Mouse (Mus musculus): Measurements from ENCODE around the gene Hunk. TPM values are rescaled to one million over a fixed set of nuclear protein-coding genes. Genes with fewer than 3 reads are reported as not detected.

Gene Hunk
- polyA plus RNA-seq, 1 experiment from 2014 or later: 14.5 TPM

DNA sequence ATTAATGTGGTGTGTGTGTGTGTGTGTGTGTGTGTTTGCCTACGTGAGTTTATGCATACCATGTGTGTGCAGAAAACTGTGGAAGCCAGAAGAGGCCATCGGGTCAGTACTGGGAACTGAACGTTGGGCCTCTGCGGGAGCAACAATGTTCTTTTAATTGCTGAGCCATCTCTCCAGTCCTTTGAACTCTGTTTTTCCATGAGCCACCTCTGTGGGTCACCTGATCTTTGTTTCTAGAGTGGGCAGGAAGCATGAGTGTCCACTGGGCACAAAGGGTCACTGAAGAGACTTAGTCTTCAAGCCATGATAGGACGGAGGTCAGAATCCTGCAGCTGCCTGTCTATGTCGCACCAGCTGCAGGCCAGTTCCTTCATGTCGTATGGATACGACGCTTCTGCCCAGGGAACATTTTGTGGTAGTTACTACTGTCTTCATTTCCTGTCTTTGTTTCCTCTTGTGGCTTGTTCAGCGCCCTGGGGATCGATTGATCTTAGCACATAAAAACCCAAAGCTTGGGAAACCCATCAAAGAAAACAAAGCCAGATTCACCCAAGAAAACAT lies 10.3 kb downstream of the Hunk start:
- Histone ChIP-seq H3K9me3 (replicated peaks; ENCODE audit: control insufficient read depth, low read length) (no peaks in the 10 kb centered on the region), H3K36me3 (replicated peaks; ENCODE audit: control insufficient read depth, insufficient read depth, low read depth, low read length) (peaks cover 11% of the 10 kb centered on the region; the same call in 1 of the 2 replicates), H3K27me3 (ENCODE audit: control insufficient read depth, insufficient read depth, low read length) (no peaks in the 10 kb centered on the region), H3K27ac (replicated peaks; ENCODE audit: low read depth, low read length) (no peak overlapping the region), H3K4me1 (ENCODE audit: control insufficient read depth, insufficient read depth, low read length) (peaks cover 2% of the 10 kb centered on the region; the same call in 1 of the 2 replicates), H3K4me3 (ENCODE audit: low read depth, low read length) (no peak overlapping the region), H3K4me2 (ENCODE audit: low read depth, low read length) (no peak overlapping the region), H3K9ac (replicated peaks; ENCODE audit: low read length) (no peak overlapping the region)
- DNase-seq (ENCODE audit: low spot score) (no peak), ATAC-seq (replicated peaks; ENCODE audit: insufficient number of reproducible peaks, low FRiP score, low TSS enrichment, low read depth) (no peak)
- 79% methylated on average over 11 of the region's 11 CpGs for WGBS

DNA sequence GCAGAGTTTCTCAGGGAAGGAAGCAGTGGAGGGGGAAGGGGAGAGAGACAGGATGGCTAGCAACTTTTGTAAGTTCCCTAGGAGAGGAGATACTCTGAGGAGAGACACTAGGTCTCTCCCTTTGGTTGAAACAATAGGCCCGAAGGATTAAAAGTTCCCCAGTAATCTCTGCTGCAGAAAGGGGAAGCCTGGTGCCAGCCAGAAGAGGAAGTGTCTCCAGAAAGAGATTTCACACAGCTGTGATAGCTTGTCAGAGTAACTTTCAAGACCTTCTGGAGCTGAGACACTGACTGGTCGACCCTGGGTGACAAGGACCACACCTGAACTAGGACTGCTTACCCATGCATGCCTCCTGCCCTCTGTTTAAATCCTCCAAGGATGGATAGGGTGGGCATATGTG lies 11.1 kb downstream of the Hunk start:
- 83% methylated on average over 2 of the region's 2 CpGs for WGBS
- no peak overlapping the region for H3K9ac ChIP-seq (replicated peaks; ENCODE audit: low read length)
- peaks cover 5% of the 10 kb centered on the region; the same call in 1 of the 2 replicates for H3K4me1 ChIP-seq (ENCODE audit: control insufficient read depth, insufficient read depth, low read length)
- no peak overlapping the region for H3K27ac ChIP-seq (replicated peaks; ENCODE audit: low read depth, low read length)
- H3K4me3 ChIP-seq (ENCODE audit: low read depth, low read length): no peak overlapping the region
- H3K4me2 ChIP-seq (ENCODE audit: low read depth, low read length): no peak overlapping the region
- no peak for ATAC-seq (replicated peaks; ENCODE audit: insufficient number of reproducible peaks, low FRiP score, low TSS enrichment, low read depth)
- H3K27me3 ChIP-seq (ENCODE audit: control insufficient read depth, insufficient read depth, low read length): no peaks in the 10 kb centered on the region
- no peak for DNase-seq (ENCODE audit: low spot score)
- H3K9me3 ChIP-seq (replicated peaks; ENCODE audit: control insufficient read depth, low read length): no peaks in the 10 kb centered on the region
- H3K36me3 ChIP-seq (replicated peaks; ENCODE audit: control insufficient read depth, insufficient read depth, low read depth, low read length): peaks cover 4% of the 10 kb centered on the region; the same call in 1 of the 2 replicates

DNA sequence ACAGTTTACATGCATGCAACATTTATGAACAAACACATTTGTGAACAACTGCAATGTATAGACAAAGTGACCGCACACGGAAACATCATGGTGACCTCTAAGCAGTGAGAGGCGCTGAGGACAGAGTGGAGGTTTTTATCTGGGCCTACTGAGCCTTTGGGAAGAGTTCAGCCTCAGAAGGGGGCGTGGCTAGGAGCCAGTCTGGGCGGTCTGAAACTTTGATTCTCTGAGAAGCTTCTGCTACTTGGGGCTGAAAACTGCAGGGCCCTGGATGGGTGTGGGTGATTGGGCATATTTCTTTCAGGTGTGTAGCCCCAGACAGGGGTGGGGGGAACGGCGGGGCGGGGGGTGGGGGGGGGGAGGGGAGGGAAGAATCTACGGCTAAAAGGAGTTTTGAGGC lies 14.5 kb downstream of the Hunk start:
- 8% methylated on average over 7 of the region's 9 CpGs for WGBS
- peak overlapping the region; percentile 60; the same call in 1 of the 2 replicates for H3K27ac ChIP-seq (replicated peaks; ENCODE audit: low read depth, low read length)
- ATAC-seq (replicated peaks; ENCODE audit: insufficient number of reproducible peaks, low FRiP score, low TSS enrichment, low read depth) (peak; percentile 76), DNase-seq (ENCODE audit: low spot score) (peak; percentile 81)
- H3K36me3 ChIP-seq (replicated peaks; ENCODE audit: control insufficient read depth, insufficient read depth, low read depth, low read length): no peaks in the 10 kb centered on the region
- no peaks in the 10 kb centered on the region for H3K27me3 ChIP-seq (ENCODE audit: control insufficient read depth, insufficient read depth, low read length)
- H3K4me3 ChIP-seq (ENCODE audit: low read depth, low read length): no peak overlapping the region
- peaks cover 5% of the 10 kb centered on the region; the same call in 1 of the 2 replicates for H3K4me1 ChIP-seq (ENCODE audit: control insufficient read depth, insufficient read depth, low read length)
- H3K9ac ChIP-seq (replicated peaks; ENCODE audit: low read length): no peak overlapping the region
- no peak overlapping the region for H3K4me2 ChIP-seq (ENCODE audit: low read depth, low read length)
- H3K9me3 ChIP-seq (replicated peaks; ENCODE audit: control insufficient read depth, low read length): no peaks in the 10 kb centered on the region

DNA sequence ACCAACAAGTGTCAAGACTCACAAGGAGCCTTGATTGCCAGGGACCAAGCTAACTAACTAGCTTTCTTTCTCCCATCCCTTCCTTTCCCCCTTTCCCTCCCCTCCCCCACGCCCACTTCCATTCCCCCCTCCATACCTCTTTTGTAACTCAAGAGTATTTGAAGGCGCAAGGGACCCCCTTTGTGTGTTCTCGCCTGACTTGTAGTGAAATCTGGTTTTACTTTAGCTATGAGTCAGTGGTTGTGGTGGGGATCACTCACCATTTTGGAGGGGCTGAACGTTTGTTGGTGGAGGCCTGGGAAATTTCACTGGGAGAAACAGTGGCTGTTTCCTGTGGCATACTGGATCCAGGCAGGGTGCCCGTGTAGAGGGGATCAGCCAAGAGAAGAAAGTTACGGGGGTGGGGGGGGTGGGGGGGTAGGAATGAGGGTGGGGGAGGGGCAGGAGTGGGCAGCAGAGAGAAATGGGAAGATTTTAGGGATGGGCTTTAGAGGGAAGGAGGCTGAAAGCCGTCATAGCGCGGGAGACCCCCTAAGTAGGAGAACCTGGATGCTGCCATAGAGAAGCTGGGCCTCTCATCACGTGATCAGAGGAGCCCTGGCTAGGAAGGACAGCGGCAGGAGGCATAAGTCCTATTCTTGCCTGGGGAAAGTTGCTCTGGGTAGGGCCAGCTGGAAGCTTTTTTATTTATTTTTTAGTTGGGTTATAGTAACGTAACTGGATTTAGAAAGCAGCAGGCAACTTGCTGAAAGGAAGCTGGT lies 15.3 kb downstream of the Hunk start:
- Histone ChIP-seq H3K27me3 (ENCODE audit: control insufficient read depth, insufficient read depth, low read length) (no peaks in the 10 kb centered on the region), H3K9me3 (replicated peaks; ENCODE audit: control insufficient read depth, low read length) (no peaks in the 10 kb centered on the region), H3K4me2 (ENCODE audit: low read depth, low read length) (peak overlapping the region; percentile 28), H3K9ac (replicated peaks; ENCODE audit: low read length) (no peak overlapping the region), H3K4me3 (ENCODE audit: low read depth, low read length) (no peak overlapping the region), H3K27ac (replicated peaks; ENCODE audit: low read depth, low read length) (peak overlapping the region; percentile 60), H3K4me1 (ENCODE audit: control insufficient read depth, insufficient read depth, low read length) (peaks cover 7% of the 10 kb centered on the region; the same call in 1 of the 2 replicates), H3K36me3 (replicated peaks; ENCODE audit: control insufficient read depth, insufficient read depth, low read depth, low read length) (no peaks in the 10 kb centered on the region)
- 13% methylated on average over 12 of the region's 12 CpGs for WGBS
- ATAC-seq (replicated peaks; ENCODE audit: insufficient number of reproducible peaks, low FRiP score, low TSS enrichment, low read depth): peak; percentile 61
- peak; percentile 58 for DNase-seq (ENCODE audit: low spot score)

DNA sequence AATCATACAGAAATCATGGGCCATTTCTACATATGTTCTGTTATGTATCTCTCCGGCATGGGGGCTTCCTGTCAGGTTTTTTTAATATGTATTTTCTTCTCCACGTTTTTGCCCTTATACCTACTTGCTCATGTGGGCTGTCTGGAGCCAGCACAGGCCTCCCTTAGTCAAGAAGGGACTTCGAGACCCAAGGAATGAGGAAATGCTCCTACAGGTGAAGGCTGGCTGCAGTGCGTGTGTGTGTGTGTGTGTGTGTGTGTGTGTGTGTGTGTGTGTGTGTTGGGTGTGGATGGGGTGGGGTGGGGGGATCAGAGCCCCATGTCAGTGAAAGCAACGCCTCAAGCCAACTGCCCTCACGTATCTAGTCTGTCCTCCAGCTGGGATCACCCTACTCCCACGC lies 16.5 kb downstream of the Hunk start:
- ATAC-seq (replicated peaks; ENCODE audit: insufficient number of reproducible peaks, low FRiP score, low TSS enrichment, low read depth) (no peak), DNase-seq (ENCODE audit: low spot score) (no peak)
- Histone ChIP-seq H3K4me3 (ENCODE audit: low read depth, low read length) (no peak overlapping the region), H3K9me3 (replicated peaks; ENCODE audit: control insufficient read depth, low read length) (no peaks in the 10 kb centered on the region), H3K27me3 (ENCODE audit: control insufficient read depth, insufficient read depth, low read length) (no peaks in the 10 kb centered on the region), H3K4me2 (ENCODE audit: low read depth, low read length) (no peak overlapping the region), H3K4me1 (ENCODE audit: control insufficient read depth, insufficient read depth, low read length) (peaks cover 7% of the 10 kb centered on the region), H3K9ac (replicated peaks; ENCODE audit: low read length) (no peak overlapping the region), H3K36me3 (replicated peaks; ENCODE audit: control insufficient read depth, insufficient read depth, low read depth, low read length) (no peaks in the 10 kb centered on the region), H3K27ac (replicated peaks; ENCODE audit: low read depth, low read length) (no peak overlapping the region)
- WGBS: 91% methylated on average over 7 of the region's 7 CpGs

DNA sequence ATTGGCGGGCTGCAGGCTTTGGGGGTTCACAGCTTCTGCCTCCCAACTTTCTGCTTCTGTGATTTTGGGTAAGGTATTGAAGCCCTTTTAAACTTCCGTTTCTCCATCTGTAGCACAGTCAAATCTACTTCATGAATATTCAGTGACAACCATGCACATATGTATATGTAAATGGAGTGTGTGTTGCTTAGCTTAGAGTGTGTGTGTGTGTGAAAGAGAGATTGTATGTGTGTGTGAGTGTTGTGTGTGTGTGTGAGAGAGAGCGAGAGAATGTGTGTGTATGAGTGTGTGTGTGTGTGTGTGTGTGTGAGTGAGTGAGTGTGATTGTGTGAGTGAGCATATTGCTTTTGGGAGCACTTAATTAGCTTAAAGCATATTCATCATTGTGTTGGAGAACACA lies 19.4 kb downstream of the Hunk start:
- 83% methylated on average over 3 of the region's 3 CpGs for WGBS
- ATAC-seq (replicated peaks; ENCODE audit: insufficient number of reproducible peaks, low FRiP score, low TSS enrichment, low read depth) (no peak), DNase-seq (ENCODE audit: low spot score) (no peak)
- Histone ChIP-seq H3K36me3 (replicated peaks; ENCODE audit: control insufficient read depth, insufficient read depth, low read depth, low read length) (no peaks in the 10 kb centered on the region), H3K9ac (replicated peaks; ENCODE audit: low read length) (no peak overlapping the region), H3K27ac (replicated peaks; ENCODE audit: low read depth, low read length) (no peak overlapping the region), H3K27me3 (ENCODE audit: control insufficient read depth, insufficient read depth, low read length) (no peaks in the 10 kb centered on the region), H3K4me2 (ENCODE audit: low read depth, low read length) (no peak overlapping the region), H3K4me1 (ENCODE audit: control insufficient read depth, insufficient read depth, low read length) (peaks cover 16% of the 10 kb centered on the region), H3K4me3 (ENCODE audit: low read depth, low read length) (no peak overlapping the region), H3K9me3 (replicated peaks; ENCODE audit: control insufficient read depth, low read length) (no peaks in the 10 kb centered on the region)

DNA sequence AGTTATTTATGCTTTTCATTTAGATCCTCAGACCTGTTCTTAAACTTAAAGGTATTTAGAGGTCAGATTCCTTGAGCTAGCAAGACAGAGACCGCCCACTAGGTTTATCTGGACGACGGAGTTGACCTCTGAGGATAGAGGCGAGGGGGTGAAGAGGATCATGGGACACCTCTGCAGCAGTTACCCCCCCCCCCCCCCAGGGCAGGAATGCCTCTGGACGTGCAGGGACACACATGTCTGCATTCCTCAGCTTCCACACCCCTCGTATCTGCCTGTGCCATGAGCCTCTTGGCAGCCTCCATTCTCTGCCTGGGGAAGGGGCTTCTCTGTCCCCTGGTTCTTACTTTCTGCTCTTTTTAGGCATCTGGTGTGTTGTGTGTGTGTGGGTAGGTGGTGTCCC lies 19.8 kb downstream of the Hunk start:
- Histone ChIP-seq H3K27ac (replicated peaks; ENCODE audit: low read depth, low read length) (no peak overlapping the region; the same call in 1 of the 2 replicates), H3K27me3 (ENCODE audit: control insufficient read depth, insufficient read depth, low read length) (no peaks in the 10 kb centered on the region), H3K4me3 (ENCODE audit: low read depth, low read length) (no peak overlapping the region), H3K36me3 (replicated peaks; ENCODE audit: control insufficient read depth, insufficient read depth, low read depth, low read length) (no peaks in the 10 kb centered on the region), H3K4me1 (ENCODE audit: control insufficient read depth, insufficient read depth, low read length) (peaks cover 16% of the 10 kb centered on the region), H3K9ac (replicated peaks; ENCODE audit: low read length) (no peak overlapping the region), H3K4me2 (ENCODE audit: low read depth, low read length) (no peak overlapping the region), H3K9me3 (replicated peaks; ENCODE audit: control insufficient read depth, low read length) (no peaks in the 10 kb centered on the region)
- DNase-seq (ENCODE audit: low spot score): no peak
- no peak for ATAC-seq (replicated peaks; ENCODE audit: insufficient number of reproducible peaks, low FRiP score, low TSS enrichment, low read depth)
- whole genome bisulfite sequencing: 33% methylated on average over 4 of the region's 6 CpGs
